Mouse (Mus musculus): ENCODE measurements around the gene Slc38a2. TPM values are rescaled to one million over a fixed set of nuclear protein-coding genes. Genes with fewer than 3 reads are reported as not detected.
A peak's percentile ranks its signal among the peaks of the same experiment; 100 is the strongest.

The Slc38a2 gene
- polyA plus RNA-seq, 1 experiment from 2014 or later: 220 TPM

- Histone ChIP-seq H3K27me3 (ENCODE audit: control insufficient read depth, insufficient read depth, low read length) (no peaks in the 10 kb centered on the region), H3K36me3 (ENCODE audit: control insufficient read depth, insufficient read depth, low read length) (no peaks in the 10 kb centered on the region), H3K4me1 (replicated peaks; ENCODE audit: control insufficient read depth, insufficient read depth, low read length) (no peaks in the 10 kb centered on the region), H3K4me3 (ENCODE audit: low read depth, low read length) (no peak overlapping the region), H3K9me3 (ENCODE audit: control insufficient read depth, low read length) (no peaks in the 10 kb centered on the region), H3K27ac (ENCODE audit: low read depth, low read length) (no peak overlapping the region), H3K9ac (ENCODE audit: low read length) (no peak overlapping the region), H3K4me2 (ENCODE audit: low read depth, low read length, severe bottlenecking) (no peak overlapping the region)
- ATAC-seq (replicated peaks; ENCODE audit: low FRiP score): no peak
- DNase-seq (ENCODE audit: low spot score): no peak
- 87% methylated on average over 9 of the region's 9 CpGs for WGBS
Observed at GRCm38 (mm10) chr15:96715079-96715691, 15.7 kb upstream of the Slc38a2 start.

- DNase-seq (ENCODE audit: low spot score) (no peak), ATAC-seq (replicated peaks; ENCODE audit: low FRiP score) (no peak)
- Histone ChIP-seq H3K36me3 (ENCODE audit: control insufficient read depth, insufficient read depth, low read length) (no peaks in the 10 kb centered on the region), H3K4me2 (ENCODE audit: low read depth, low read length, severe bottlenecking) (no peak overlapping the region), H3K27ac (ENCODE audit: low read depth, low read length) (no peak overlapping the region), H3K9ac (ENCODE audit: low read length) (no peak overlapping the region), H3K9me3 (ENCODE audit: control insufficient read depth, low read length) (no peaks in the 10 kb centered on the region), H3K4me3 (ENCODE audit: low read depth, low read length) (no peak overlapping the region), H3K27me3 (ENCODE audit: control insufficient read depth, insufficient read depth, low read length) (no peaks in the 10 kb centered on the region), H3K4me1 (replicated peaks; ENCODE audit: control insufficient read depth, insufficient read depth, low read length) (no peaks in the 10 kb centered on the region)
- 90% methylated on average over 3 of the region's 3 CpGs for WGBS
Observed at GRCm38 (mm10) chr15:96714676-96715016, 15.1 kb upstream of the Slc38a2 start.

- no peak for DNase-seq (ENCODE audit: low spot score)
- 94% methylated on average over 5 of the region's 7 CpGs for WGBS
- H3K36me3 ChIP-seq (ENCODE audit: control insufficient read depth, insufficient read depth, low read length): no peaks in the 10 kb centered on the region
Observed at GRCm38 (mm10) chr15:96713758-96714675, 14.5 kb upstream of the Slc38a2 start.

GRCm38 (mm10) chr15:96712338-96712737 lies 12.8 kb upstream of the Slc38a2 start:
- no peaks in the 10 kb centered on the region for H3K4me1 ChIP-seq (replicated peaks; ENCODE audit: control insufficient read depth, insufficient read depth, low read length)
- no peak for ATAC-seq (replicated peaks; ENCODE audit: low FRiP score)
- H3K4me3 ChIP-seq (ENCODE audit: low read depth, low read length): no peak overlapping the region
- DNase-seq (ENCODE audit: low spot score): no peak
- no peaks in the 10 kb centered on the region for H3K36me3 ChIP-seq (ENCODE audit: control insufficient read depth, insufficient read depth, low read length)
- WGBS: 95% methylated on average over 5 of the region's 5 CpGs
- no peak overlapping the region for H3K9ac ChIP-seq (ENCODE audit: low read length)
- H3K27ac ChIP-seq (ENCODE audit: low read depth, low read length): no peak overlapping the region
- H3K27me3 ChIP-seq (ENCODE audit: control insufficient read depth, insufficient read depth, low read length): no peaks in the 10 kb centered on the region
- H3K9me3 ChIP-seq (ENCODE audit: control insufficient read depth, low read length): no peaks in the 10 kb centered on the region
- H3K4me2 ChIP-seq (ENCODE audit: low read depth, low read length, severe bottlenecking): no peak overlapping the region

More at GRCm38 (mm10) chr15:96713758-96714675, 14.5 kb upstream of the Slc38a2 start:
- H3K9me3 ChIP-seq (ENCODE audit: control insufficient read depth, low read length): no peaks in the 10 kb centered on the region
- H3K9ac ChIP-seq (ENCODE audit: low read length): no peak overlapping the region
- no peak overlapping the region for H3K27ac ChIP-seq (ENCODE audit: low read depth, low read length)
- no peak for ATAC-seq (replicated peaks; ENCODE audit: low FRiP score)
- H3K27me3 ChIP-seq (ENCODE audit: control insufficient read depth, insufficient read depth, low read length): no peaks in the 10 kb centered on the region
- no peak overlapping the region for H3K4me3 ChIP-seq (ENCODE audit: low read depth, low read length)
- no peaks in the 10 kb centered on the region for H3K4me1 ChIP-seq (replicated peaks; ENCODE audit: control insufficient read depth, insufficient read depth, low read length)
- no peak overlapping the region for H3K4me2 ChIP-seq (ENCODE audit: low read depth, low read length, severe bottlenecking)

GRCm38 (mm10) chr15:96711664-96712063 lies 12.1 kb upstream of the Slc38a2 start:
- 90% methylated on average over 11 of the region's 11 CpGs for WGBS
- DNase-seq (ENCODE audit: low spot score): no peak
- no peaks in the 10 kb centered on the region for H3K27me3 ChIP-seq (ENCODE audit: control insufficient read depth, insufficient read depth, low read length)
- H3K4me2 ChIP-seq (ENCODE audit: low read depth, low read length, severe bottlenecking): no peak overlapping the region
- no peak for ATAC-seq (replicated peaks; ENCODE audit: low FRiP score)
- no peak overlapping the region for H3K27ac ChIP-seq (ENCODE audit: low read depth, low read length)
- H3K4me1 ChIP-seq (replicated peaks; ENCODE audit: control insufficient read depth, insufficient read depth, low read length): no peaks in the 10 kb centered on the region
- no peaks in the 10 kb centered on the region for H3K9me3 ChIP-seq (ENCODE audit: control insufficient read depth, low read length)
- H3K9ac ChIP-seq (ENCODE audit: low read length): no peak overlapping the region
- no peaks in the 10 kb centered on the region for H3K36me3 ChIP-seq (ENCODE audit: control insufficient read depth, insufficient read depth, low read length)
- H3K4me3 ChIP-seq (ENCODE audit: low read depth, low read length): no peak overlapping the region

DNA sequence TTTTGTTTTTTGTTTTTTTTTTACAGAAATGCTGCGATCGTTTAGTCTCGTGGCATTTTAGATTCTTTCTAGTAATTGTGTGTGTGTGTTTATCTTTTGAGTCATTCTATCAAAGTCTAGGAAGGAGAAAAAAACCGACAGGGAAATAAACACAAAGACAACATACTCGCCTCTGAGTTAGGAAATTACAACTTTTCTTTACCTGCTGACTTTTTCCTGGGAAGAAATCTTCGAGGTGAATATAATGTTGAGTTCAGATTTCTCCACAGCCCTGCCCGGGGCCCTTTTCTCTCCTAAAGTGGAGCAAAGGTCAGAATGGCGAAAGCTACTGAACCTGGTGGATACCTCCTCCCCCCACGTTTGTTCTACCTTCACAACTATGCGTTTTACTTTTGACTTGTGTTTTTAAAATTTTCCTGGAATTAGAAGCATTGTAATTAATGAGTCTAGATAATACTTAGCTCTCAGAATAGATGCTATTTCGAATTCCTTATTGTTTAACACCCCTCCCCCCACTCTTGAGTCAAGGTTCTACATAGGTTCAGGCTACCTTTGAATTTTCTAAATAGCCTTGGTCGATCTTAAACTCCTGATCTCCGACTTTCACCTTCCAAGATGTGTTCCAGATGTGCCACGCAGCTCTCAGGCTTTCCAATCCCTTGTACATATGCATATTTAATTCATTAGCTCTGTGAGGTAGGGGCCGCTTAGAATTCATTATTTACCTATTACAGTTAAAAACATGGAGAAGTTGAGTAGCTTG lies 11.0 kb upstream of the Slc38a2 start:
- Histone ChIP-seq H3K4me2 (ENCODE audit: low read depth, low read length, severe bottlenecking) (peak overlapping the region; percentile 84), H3K9me3 (ENCODE audit: control insufficient read depth, low read length) (no peaks in the 10 kb centered on the region), H3K27me3 (ENCODE audit: control insufficient read depth, insufficient read depth, low read length) (no peaks in the 10 kb centered on the region), H3K9ac (ENCODE audit: low read length) (peak overlapping the region; percentile 89), H3K4me3 (ENCODE audit: low read depth, low read length) (peak overlapping the region; percentile 45), H3K27ac (ENCODE audit: low read depth, low read length) (peak overlapping the region; percentile 86), H3K4me1 (replicated peaks; ENCODE audit: control insufficient read depth, insufficient read depth, low read length) (no peaks in the 10 kb centered on the region), H3K36me3 (ENCODE audit: control insufficient read depth, insufficient read depth, low read length) (no peaks in the 10 kb centered on the region)
- ATAC-seq (replicated peaks; ENCODE audit: low FRiP score) (no peak), DNase-seq (ENCODE audit: low spot score) (no peak)
- WGBS: 45% methylated on average over 15 of the region's 15 CpGs

- H3K4me1 ChIP-seq (replicated peaks; ENCODE audit: control insufficient read depth, insufficient read depth, low read length): no peaks in the 10 kb centered on the region
- no peaks in the 10 kb centered on the region for H3K36me3 ChIP-seq (ENCODE audit: control insufficient read depth, insufficient read depth, low read length)
- peak overlapping the region; percentile 89 for H3K9ac ChIP-seq (ENCODE audit: low read length)
- H3K27ac ChIP-seq (ENCODE audit: low read depth, low read length): peak overlapping the region; percentile 86
- H3K4me2 ChIP-seq (ENCODE audit: low read depth, low read length, severe bottlenecking): peak overlapping the region; percentile 84
- H3K4me3 ChIP-seq (ENCODE audit: low read depth, low read length): peak overlapping the region; percentile 45
- WGBS: under 1% methylated on average over 73 of the region's 80 CpGs
- no peaks in the 10 kb centered on the region for H3K9me3 ChIP-seq (ENCODE audit: control insufficient read depth, low read length)
- DNase-seq (ENCODE audit: low spot score) (peak; percentile 100), ATAC-seq (replicated peaks; ENCODE audit: low FRiP score) (peak; percentile 94)
- no peaks in the 10 kb centered on the region for H3K27me3 ChIP-seq (ENCODE audit: control insufficient read depth, insufficient read depth, low read length)
Observed at GRCm38 (mm10) chr15:96709491-96710351, 10.2 kb upstream of the Slc38a2 start.

DNA sequence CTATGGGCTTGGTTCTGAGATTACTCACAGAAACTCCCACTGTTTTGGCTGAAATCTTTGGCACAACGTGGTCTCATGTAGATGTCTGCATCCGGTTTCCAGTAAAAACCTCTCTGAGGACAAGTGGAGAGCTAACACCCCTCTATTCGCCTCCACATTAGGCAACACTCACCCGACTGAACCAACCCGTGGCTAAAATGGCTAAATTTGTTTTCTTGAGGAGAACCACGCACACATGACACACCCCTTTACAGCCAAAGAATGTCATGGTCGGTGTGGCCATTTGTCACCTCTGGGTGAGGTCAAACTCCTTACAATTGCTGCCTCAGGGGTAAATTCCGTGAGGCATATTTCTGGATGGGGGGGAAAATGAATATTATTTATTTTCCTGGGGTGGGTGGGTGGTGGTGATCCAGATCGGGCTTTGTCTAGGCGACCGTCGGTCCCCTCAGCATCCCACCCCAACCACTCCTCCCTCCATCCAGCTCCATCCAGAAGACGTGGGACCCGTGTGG lies 9.5 kb upstream of the Slc38a2 start:
- ATAC-seq (replicated peaks; ENCODE audit: low FRiP score) (peak; percentile 83), DNase-seq (ENCODE audit: low spot score) (no peak)
- H3K27ac ChIP-seq (ENCODE audit: low read depth, low read length): peak overlapping the region; percentile 75
- peak overlapping the region; percentile 45 for H3K4me3 ChIP-seq (ENCODE audit: low read depth, low read length)
- WGBS: 34% methylated on average over 14 of the region's 14 CpGs
- no peaks in the 10 kb centered on the region for H3K4me1 ChIP-seq (replicated peaks; ENCODE audit: control insufficient read depth, insufficient read depth, low read length)
- peak overlapping the region; percentile 71 for H3K9ac ChIP-seq (ENCODE audit: low read length)
- no peaks in the 10 kb centered on the region for H3K9me3 ChIP-seq (ENCODE audit: control insufficient read depth, low read length)
- H3K4me2 ChIP-seq (ENCODE audit: low read depth, low read length, severe bottlenecking): peak overlapping the region; percentile 84
- no peaks in the 10 kb centered on the region for H3K27me3 ChIP-seq (ENCODE audit: control insufficient read depth, insufficient read depth, low read length)
- H3K36me3 ChIP-seq (ENCODE audit: control insufficient read depth, insufficient read depth, low read length): no peaks in the 10 kb centered on the region

All from forebrain, embryonic 11.5 days (tissue).